Mouse (Mus musculus) hindbrain, embryonic 10.5 days (tissue): ENCODE results near the gene Gpn2. TPM values are rescaled to one million over a fixed set of nuclear protein-coding genes. Genes with fewer than 3 reads are reported as not detected.

Source experiments
- DNase-seq: peaks from one replicate; pipeline ENCODE4 v3.0.0-alpha.2; 2017; ENCODE audit warnings: low spot score
- H3K27ac ChIP-seq: fragments of 300-500 bp; sonication (generic); 2 replicates; pipeline ENCODE4 v1.5.1; 2016; ENCODE audit warnings: mild to moderate bottlenecking, moderate library complexity
- H3K27me3 ChIP-seq: fragments of 300-500 bp; sonication (generic); 2 replicates; pipeline ENCODE4 v1.6.1; 2016; ENCODE audit warnings: mild to moderate bottlenecking; ENCODE audit not compliant: poor library complexity, insufficient read depth, severe bottlenecking
- H3K36me3 ChIP-seq: fragments of 300-500 bp; sonication (generic); 2 replicates; pipeline ENCODE4 v1.6.1; 2016; ENCODE audit warnings: mild to moderate bottlenecking, moderate library complexity
- H3K4me1 ChIP-seq: fragments of 300-500 bp; sonication (generic); replicated peaks from 2 replicates; pipeline ENCODE4 v1.6.1; 2016; ENCODE audit warnings: mild to moderate bottlenecking
- H3K4me3 ChIP-seq: fragments of 300-500 bp; sonication (generic); 2 replicates; pipeline ENCODE4 v1.5.1; 2016; ENCODE audit warnings: mild to moderate bottlenecking, moderate library complexity
- H3K9me3 ChIP-seq: fragments of 300-500 bp; sonication (generic); 2 replicates; pipeline ENCODE4 v1.6.1; 2016; ENCODE audit warnings: mild to moderate bottlenecking, moderate library complexity
- WGBS: fragments of 180-500 bp; shearing (Covaris S2); methylation state at CpG from one replicate; pipeline ENCODE4 v1.1.7; 2016; 5-methylcytosine and 5-hydroxymethylcytosine counted together
- polyA plus RNA-seq: library from polyadenylated mRNA; unstranded; fragments of >200 nt; fragmentation: Nextera tagmentation; extraction: Ambion mirVana; gene quantifications from 2 replicates; pipeline ENCODE4 v1.2.1, GENCODE M21; 2016

Gene Gpn2
- 28.5 and 29.1 TPM in 2 replicates for polyA plus RNA-seq

- H3K4me1 ChIP-seq: peaks cover 33% of the 10 kb centered on the region
- H3K27ac ChIP-seq: peak within 1 kb of the TSS; percentile 86
- WGBS: 2% methylated on average over 65 of the region's 65 CpGs
- H3K4me3 ChIP-seq: peak within 1 kb of the TSS; percentile 88
- H3K9me3 ChIP-seq: no peaks in the 10 kb centered on the region
- peaks cover 79% of the 10 kb centered on the region for H3K36me3 ChIP-seq
- H3K27me3 ChIP-seq: no peaks in the 10 kb centered on the region
- DNase-seq: peak; percentile 81
Measured at GRCm38 (mm10) chr4:133584059-133584951, at the start of gene Gpn2. Gene Gpn2 (plus strand): TSS chr4:133584362.

- no peak overlapping the region for H3K4me3 ChIP-seq
- H3K27ac ChIP-seq: no peak overlapping the region
- no peaks in the 10 kb centered on the region for H3K9me3 ChIP-seq
- no peaks in the 10 kb centered on the region for H3K4me1 ChIP-seq
- peaks cover 100% of the 10 kb centered on the region for H3K36me3 ChIP-seq
- H3K27me3 ChIP-seq: no peaks in the 10 kb centered on the region
- 93% methylated on average over 3 of the region's 3 CpGs for WGBS
- DNase-seq: no peak
Measured at GRCm38 (mm10) chr4:133536081-133536480, 48.1 kb upstream of the Gpn2 start.

- Histone ChIP-seq H3K9me3 (no peaks in the 10 kb centered on the region), H3K4me3 (no peak overlapping the region), H3K36me3 (peaks cover 100% of the 10 kb centered on the region), H3K4me1 (no peaks in the 10 kb centered on the region), H3K27ac (no peak overlapping the region), H3K27me3 (no peaks in the 10 kb centered on the region)
- WGBS: 93% methylated on average over 5 of the region's 5 CpGs
- DNase-seq: no peak
Measured at GRCm38 (mm10) chr4:133536652-133537051, 47.5 kb upstream of the Gpn2 start.

- WGBS: under 1% methylated on average over 77 of the region's 77 CpGs
- Histone ChIP-seq H3K36me3 (peaks cover 38% of the 10 kb centered on the region), H3K27me3 (no peaks in the 10 kb centered on the region)
Measured at GRCm38 (mm10) chr4:133545272-133546231, 38.6 kb upstream of the Gpn2 start, which contains the start of gene Nudc. Gene Nudc (minus strand): TSS chr4:133545996.

GRCm38 (mm10) chr4:133552029-133552428, 32.1 kb upstream of the Gpn2 start:
- peaks cover 27% of the 10 kb centered on the region for H3K27me3 ChIP-seq
- DNase-seq: no peak
- no peaks in the 10 kb centered on the region for H3K36me3 ChIP-seq
- no peaks in the 10 kb centered on the region for H3K9me3 ChIP-seq
- no peak overlapping the region for H3K27ac ChIP-seq
- H3K4me3 ChIP-seq: no peak overlapping the region
- 79% methylated on average over 1 of the region's 1 CpGs for WGBS
- peaks cover 1% of the 10 kb centered on the region for H3K4me1 ChIP-seq

More at GRCm38 (mm10) chr4:133545272-133546231, 38.6 kb upstream of the Gpn2 start, which contains the start of gene Nudc:
- DNase-seq: peak; percentile 96
- Histone ChIP-seq H3K27ac (peak within 1 kb of the TSS; percentile 94), H3K4me1 (peaks cover 23% of the 10 kb centered on the region), H3K4me3 (peak within 1 kb of the TSS; percentile 95), H3K9me3 (no peaks in the 10 kb centered on the region)

- WGBS: 74% methylated on average over 10 of the region's 10 CpGs
- peaks cover 9% of the 10 kb centered on the region for H3K4me1 ChIP-seq
- DNase-seq: no peak
- no peak within 1 kb of the TSS for H3K4me3 ChIP-seq
- no peaks in the 10 kb centered on the region for H3K9me3 ChIP-seq
- no peaks in the 10 kb centered on the region for H3K36me3 ChIP-seq
- 0 out of 2 replicates have a peak within 1 kb of the TSS, but pooled peaks have one; percentile 9 for H3K27ac ChIP-seq
- H3K27me3 ChIP-seq: peaks cover 27% of the 10 kb centered on the region
Measured at GRCm38 (mm10) chr4:133552768-133553447, 31.3 kb upstream of the Gpn2 start, which contains the start of gene Nr0b2. Gene Nr0b2 (plus strand): TSS chr4:133553376.

GRCm38 (mm10) chr4:133553448-133554330, 30.5 kb upstream of the Gpn2 start:
- 76% methylated on average over 19 of the region's 19 CpGs for WGBS
- Histone ChIP-seq H3K36me3 (no peaks in the 10 kb centered on the region), H3K9me3 (no peaks in the 10 kb centered on the region), H3K27me3 (peaks cover 27% of the 10 kb centered on the region), H3K4me1 (peaks cover 9% of the 10 kb centered on the region), H3K4me3 (no peak overlapping the region), H3K27ac (0 out of 2 replicates have a peak overlapping the region, but pooled peaks have one; percentile 9)
- no peak for DNase-seq

GRCm38 (mm10) chr4:133557041-133557717, 27.0 kb upstream of the Gpn2 start:
- Histone ChIP-seq H3K36me3 (no peaks in the 10 kb centered on the region), H3K9me3 (no peaks in the 10 kb centered on the region), H3K4me3 (no peak overlapping the region; the same call in 1 of the 2 replicates), H3K4me1 (peaks cover 9% of the 10 kb centered on the region), H3K27ac (no peak overlapping the region; the same call in 1 of the 2 replicates), H3K27me3 (peaks cover 21% of the 10 kb centered on the region)
- peak; percentile 27 for DNase-seq
- WGBS: 27% methylated on average over 10 of the region's 10 CpGs

GRCm38 (mm10) chr4:133559846-133560245, 24.3 kb upstream of the Gpn2 start:
- Histone ChIP-seq H3K36me3 (no peaks in the 10 kb centered on the region), H3K27me3 (0 out of 2 replicates have a peak, but pooled peaks cover 7% of the 10 kb centered on the region), H3K4me1 (peaks cover 9% of the 10 kb centered on the region), H3K27ac (no peak overlapping the region), H3K9me3 (peaks cover 7% of the 10 kb centered on the region; the same call in 1 of the 2 replicates), H3K4me3 (no peak overlapping the region)
- no peak for DNase-seq
- 78% methylated on average over 4 of the region's 4 CpGs for WGBS

GRCm38 (mm10) chr4:133561622-133562021, 22.5 kb upstream of the Gpn2 start:
- H3K4me3 ChIP-seq: no peak overlapping the region
- 70% methylated on average over 4 of the region's 4 CpGs for WGBS

GRCm38 (mm10) chr4:133563123-133563571, 21.0 kb upstream of the Gpn2 start:
- H3K4me1 ChIP-seq: no peaks in the 10 kb centered on the region
- H3K27ac ChIP-seq: no peak overlapping the region
- WGBS: 79% methylated on average over 11 of the region's 11 CpGs
- no peak overlapping the region for H3K4me3 ChIP-seq
- H3K36me3 ChIP-seq: no peaks in the 10 kb centered on the region
- DNase-seq: no peak
- peaks cover 7% of the 10 kb centered on the region; the same call in 1 of the 2 replicates for H3K9me3 ChIP-seq
- no peaks in the 10 kb centered on the region for H3K27me3 ChIP-seq

More at GRCm38 (mm10) chr4:133561622-133562021, 22.5 kb upstream of the Gpn2 start:
- Histone ChIP-seq H3K9me3 (peaks cover 7% of the 10 kb centered on the region; the same call in 1 of the 2 replicates), H3K27me3 (no peaks in the 10 kb centered on the region), H3K27ac (no peak overlapping the region), H3K36me3 (no peaks in the 10 kb centered on the region), H3K4me1 (peaks cover 9% of the 10 kb centered on the region)
- no peak for DNase-seq
